Mouse (Mus musculus) forebrain, embryonic 16.5 days (tissue): ENCODE results near the gene Gripap1. TPM values are rescaled to one million over a fixed set of nuclear protein-coding genes. Genes with fewer than 3 reads are reported as not detected.

Experiments used
- microRNA counts: library from miRNA; unstranded; fragments of <30 nt; microRNA quantifications from one replicate; lab custom pipeline; 2016
- microRNA-seq: library from miRNA; unstranded; fragments of <30 nt; microRNA quantifications from one replicate; pipeline ENCODE4, GENCODE M21; 2017
- polyA plus RNA-seq: library from polyadenylated mRNA; unstranded; fragments of >200 nt; fragmentation: Nextera tagmentation; extraction: Ambion mirVana; gene quantifications from 2 replicates; pipeline ENCODE4 v1.2.1, GENCODE M21; 2015

The Gripap1 gene
- polyA plus RNA-seq, 1 experiment from 2014 or later = 81.9 TPM

MicroRNAs within 50 kb of the gene (microRNA counts, 519-probe panel; counts per million panel counts)
- microRNA mmu-miR-1198 (lab: Ali Mortazavi, UCI) = 2,625 counts per million, percentile 67 among the panel's probes with 10 or more counts

Small RNA genes within 50 kb of the gene (microRNA-seq; reads per million reads assigned to microRNA genes)
- 50.3 reads per million, percentile 44 among the genes with 10 or more reads in this experiment for gene Mir1198

Other genes with a start within 250 kb of the Gripap1 start
- 0.11 and 0.16 TPM in 2 replicates for gene Foxp3, start 216.1 kb upstream of the Gripap1 start, polyA plus RNA-seq
- 4.1 and 4.6 TPM in 2 replicates for gene Ppp1r3f, start 215.5 kb upstream of the Gripap1 start, polyA plus RNA-seq
- gene Ccdc22, start 184.2 kb upstream of the Gripap1 start, polyA plus RNA-seq = 40.5 and 43.9 TPM in 2 replicates
- 0.06 and 0.16 TPM in 2 replicates for gene Cacna1f, start 182.7 kb upstream of the Gripap1 start, polyA plus RNA-seq
- gene Syp, start 151.3 kb upstream of the Gripap1 start, polyA plus RNA-seq = 120 and 161 TPM in 2 replicates
- gene Prickle3, start 132.5 kb upstream of the Gripap1 start, polyA plus RNA-seq = 1.5 and 1.6 TPM in 2 replicates
- gene Plp2, start 118.4 kb upstream of the Gripap1 start, polyA plus RNA-seq = 35.1 and 41.7 TPM in 2 replicates
- gene Magix, start 108.5 kb upstream of the Gripap1 start, polyA plus RNA-seq = 0.19 and 0.61 TPM in 2 replicates
- 53.2 and 53.5 TPM in 2 replicates for gene Gpkow, start 92.6 kb upstream of the Gripap1 start, polyA plus RNA-seq
- gene Wdr45, start 75.4 kb upstream of the Gripap1 start, polyA plus RNA-seq = 36.7 and 40.5 TPM in 2 replicates
- gene Gm45208, start 67.5 kb upstream of the Gripap1 start, polyA plus RNA-seq = 0.71 TPM in 1 of 2 replicates, not detected in the other
- 112 and 119 TPM in 2 replicates for gene Praf2, start 61.3 kb upstream of the Gripap1 start, polyA plus RNA-seq
- gene Ccdc120, start 38.9 kb upstream of the Gripap1 start, polyA plus RNA-seq = 50.0 and 64.2 TPM in 2 replicates
- gene Tfe3, start 27.2 kb upstream of the Gripap1 start, polyA plus RNA-seq = 20.4 and 21.9 TPM in 2 replicates
- 2.8 and 4.0 TPM in 2 replicates for gene Kcnd1, start 32.5 kb downstream of the Gripap1 start, polyA plus RNA-seq
- gene Otud5, start 51.6 kb downstream of the Gripap1 start, polyA plus RNA-seq = 49.9 and 54.1 TPM in 2 replicates
- gene Pim2, start 88.5 kb downstream of the Gripap1 start, polyA plus RNA-seq = 16.9 and 22.4 TPM in 2 replicates
- gene Slc35a2, start 94.3 kb downstream of the Gripap1 start, polyA plus RNA-seq = 39.4 and 46.0 TPM in 2 replicates
- 218 and 223 TPM in 2 replicates for gene Pqbp1, start 109.5 kb downstream of the Gripap1 start, polyA plus RNA-seq
- 134 and 155 TPM in 2 replicates for gene Timm17b, start 109.6 kb downstream of the Gripap1 start, polyA plus RNA-seq
- not detected in 2 replicates for gene Gm10491, start 118.1 kb downstream of the Gripap1 start, polyA plus RNA-seq
- gene Gm10490, start 119.8 kb downstream of the Gripap1 start, polyA plus RNA-seq = not detected in 2 replicates
- gene Pcsk1n, start 130.1 kb downstream of the Gripap1 start, polyA plus RNA-seq = 101 and 151 TPM in 2 replicates
- not detected in 2 replicates for gene Eras, start 138.8 kb downstream of the Gripap1 start, polyA plus RNA-seq
- gene Hdac6, start 158.1 kb downstream of the Gripap1 start, polyA plus RNA-seq = 53.2 and 59.8 TPM in 2 replicates
- gene Gata1, start 188.3 kb downstream of the Gripap1 start, polyA plus RNA-seq = not detected in 2 replicates
- 0.33 and 0.39 TPM in 2 replicates for gene Glod5, start 228.7 kb downstream of the Gripap1 start, polyA plus RNA-seq